Mouse (Mus musculus) CD8-positive naive resting alpha-beta T cell, adult 57 days (primary cell): ENCODE data around the gene Olfr1484. TPM values are rescaled to one million over a fixed set of nuclear protein-coding genes. Genes with fewer than 3 reads are reported as not detected.

ENCODE experiments used
- total RNA-seq: library from RNA; stranded (reverse); gene quantifications from one replicate; pipeline ENCODE4 v1.2.4, GENCODE M21; 2023

Olfr1484 gene
- not detected for total RNA-seq

GRCm38 (mm10) chr19:13583211-13583610 lies at the start of gene Olfr1484:
TSS of gene Olfr1484 (plus strand) at chr19:13583511.

GRCm38 (mm10) chr19:13617075-13617474 lies 33.8 kb downstream of the Olfr1484 start, which contains the start of gene Olfr1487:
TSS of gene Olfr1487 (plus strand) at chr19:13617375.

GRCm38 (mm10) chr19:13631321-13631720 lies 48.0 kb downstream of the Olfr1484 start, which contains the start of gene Olfr1489:
TSS of gene Olfr1489 (plus strand) at chr19:13631621.

Other genes with a start within 250 kb of the Olfr1484 start
- gene Olfr1466, start 244.6 kb upstream of the Olfr1484 start, total RNA-seq = not detected
- gene Olfr1467, start 221.3 kb upstream of the Olfr1484 start, total RNA-seq = not detected
- gene Olfr1469, start 175.7 kb upstream of the Olfr1484 start, total RNA-seq = not detected
- gene Olfr1471, start 140.1 kb upstream of the Olfr1484 start, total RNA-seq = not detected
- gene Olfr1472, start 127.4 kb upstream of the Olfr1484 start, total RNA-seq = not detected
- gene Olfr1474, start 113.9 kb upstream of the Olfr1484 start, total RNA-seq = not detected
- not detected for gene Olfr1475, start 103.3 kb upstream of the Olfr1484 start, total RNA-seq
- gene Olfr1477, start 83.0 kb upstream of the Olfr1484 start, total RNA-seq = not detected
- gene Olfr1480, start 55.6 kb upstream of the Olfr1484 start, total RNA-seq = not detected
- gene Olfr1487, start 33.9 kb downstream of the Olfr1484 start, total RNA-seq = not detected
- not detected for gene Olfr1489, start 48.1 kb downstream of the Olfr1484 start, total RNA-seq
- gene Olfr1490, start 67.6 kb downstream of the Olfr1484 start, total RNA-seq = not detected
- not detected for gene Olfr1491, start 113.8 kb downstream of the Olfr1484 start, total RNA-seq
- gene Olfr1493-ps1, start 139.8 kb downstream of the Olfr1484 start, total RNA-seq = not detected
- gene Olfr1494, start 156.2 kb downstream of the Olfr1484 start, total RNA-seq = not detected
- gene Olfr1495, start 181.1 kb downstream of the Olfr1484 start, total RNA-seq = not detected
- gene Olfr1496, start 194.4 kb downstream of the Olfr1484 start, total RNA-seq = not detected
- not detected for gene Olfr1497, start 214.7 kb downstream of the Olfr1484 start, total RNA-seq
- gene Olfr1499, start 235.9 kb downstream of the Olfr1484 start, total RNA-seq = not detected
- gene Olfr1500, start 247.0 kb downstream of the Olfr1484 start, total RNA-seq = not detected